Mouse (Mus musculus) heart, embryonic 14.5 days (tissue): ENCODE measurements around the gene Trmt112. TPM values are rescaled to one million over a fixed set of nuclear protein-coding genes. Genes with fewer than 3 reads are reported as not detected.
"Not testable (repeated sequence)": the region's sequence is repeated elsewhere in the genome, so short reads cannot be mapped to it uniquely, and the experiment has no call there.

ENCODE experiments used
- ATAC-seq: fragments of 200-750 bp; cut with Nextera tagmentation; 2 replicates; pipeline ENCODE4 v1.8.0; 2017; ENCODE audit warnings: low read depth, moderate TSS enrichment; ENCODE audit not compliant: insufficient number of reproducible peaks, insufficient read depth, low FRiP score
- H3K27ac ChIP-seq, 2 experiments: fragments of 200-500 bp in 1 of 2; fragments of 300-500 bp in 1 of 2; sonication (generic) in 1 of 2; replicated peaks in 1 of 2; 2 replicates each; pipeline ENCODE4 v1.5.1; 2012 to 2014; ENCODE audit warnings: low read depth in 2 of 2, low read length in 2 of 2, control low read depth in 1 of 2, mild to moderate bottlenecking in 1 of 2, mixed read lengths in 1 of 2; ENCODE audit not compliant: control insufficient read depth in 1 of 2, insufficient read depth in 1 of 2
- H3K27me3 ChIP-seq: fragments of 300-500 bp; sonication (generic); 2 replicates; pipeline ENCODE4 v1.6.1; 2014; ENCODE audit warnings: mild to moderate bottlenecking, low read length, control low read depth; ENCODE audit not compliant: control insufficient read depth, insufficient read depth
- H3K36me3 ChIP-seq: fragments of 300-500 bp; sonication (generic); 2 replicates; pipeline ENCODE4 v1.6.1; 2014; ENCODE audit warnings: mild to moderate bottlenecking, control low read depth, low read length, mixed read lengths; ENCODE audit not compliant: control insufficient read depth, insufficient read depth
- H3K4me1 ChIP-seq, 2 experiments: fragments of 200-500 bp in 1 of 2; fragments of 300-500 bp in 1 of 2; sonication (generic) in 1 of 2; 2 replicates each; pipeline ENCODE4 v1.6.1; 2012 to 2014; ENCODE audit warnings: low read length in 2 of 2, control low read depth in 1 of 2, mixed read lengths in 1 of 2; ENCODE audit not compliant: control insufficient read depth in 2 of 2, insufficient read depth in 2 of 2
- H3K4me2 ChIP-seq: fragments of 300-500 bp; sonication (generic); 2 replicates; pipeline ENCODE4 v1.6.1; 2014; ENCODE audit warnings: mild to moderate bottlenecking, low read length
- H3K4me3 ChIP-seq, 2 experiments: fragments of 200-500 bp in 1 of 2; fragments of 300-500 bp in 1 of 2; sonication (generic) in 1 of 2; 2 replicates each; pipeline ENCODE4 v1.5.1; 2012 to 2014; ENCODE audit warnings: low read length in 2 of 2, mild to moderate bottlenecking in 2 of 2, control low read depth in 1 of 2, low read depth in 1 of 2, moderate library complexity in 1 of 2; ENCODE audit not compliant: control insufficient read depth in 1 of 2, insufficient read depth in 1 of 2
- H3K9ac ChIP-seq: fragments of 300-500 bp; sonication (generic); 2 replicates; pipeline ENCODE4 v1.6.1; 2014; ENCODE audit warnings: mild to moderate bottlenecking, low read length
- H3K9me3 ChIP-seq: fragments of 300-500 bp; sonication (generic); 2 replicates; pipeline ENCODE4 v1.6.1; 2016; ENCODE audit warnings: low read length, control low read depth; ENCODE audit not compliant: control insufficient read depth
- WGBS: fragments of 180-500 bp; shearing (Covaris S2); extraction: QIAGEN DNeasy Blood & Tissue Kit; methylation state at CpG from one replicate; pipeline ENCODE4 v1.1.7; 2014; 5-methylcytosine and 5-hydroxymethylcytosine counted together
- polyA plus RNA-seq: library from polyadenylated mRNA; unstranded; fragments of >200 nt; fragmentation: Nextera tagmentation; extraction: Ambion mirVana; gene quantifications from 2 replicates; pipeline ENCODE4 v1.2.1, GENCODE M21; 2014

Gene Trmt112
- polyA plus RNA-seq, 1 experiment from 2014 or later, result 95.0 TPM

DNA sequence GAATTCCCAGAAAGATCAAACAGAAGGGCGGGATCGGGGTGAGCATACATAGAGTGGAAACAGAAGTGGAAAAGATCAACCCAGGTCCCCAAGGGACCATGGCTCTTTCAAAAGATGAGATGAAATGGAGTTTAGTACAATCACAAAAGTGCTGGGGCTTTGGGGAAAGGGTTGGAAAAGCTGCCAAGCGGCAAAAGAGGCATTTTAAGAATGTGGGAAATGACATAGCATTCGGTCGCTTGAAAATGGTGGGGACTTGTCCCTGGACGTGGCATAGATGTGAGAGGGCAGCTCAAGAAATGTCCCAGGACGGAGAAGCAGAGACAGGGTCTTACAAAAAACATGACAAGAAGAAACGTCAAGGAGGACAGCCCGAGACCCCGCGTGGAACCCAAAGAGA lies 477 bp upstream of the Trmt112 start:
- Histone ChIP-seq H3K36me3 (peaks cover 60% of the 10 kb centered on the region), H3K27me3 (no peaks in the 10 kb centered on the region)

DNA sequence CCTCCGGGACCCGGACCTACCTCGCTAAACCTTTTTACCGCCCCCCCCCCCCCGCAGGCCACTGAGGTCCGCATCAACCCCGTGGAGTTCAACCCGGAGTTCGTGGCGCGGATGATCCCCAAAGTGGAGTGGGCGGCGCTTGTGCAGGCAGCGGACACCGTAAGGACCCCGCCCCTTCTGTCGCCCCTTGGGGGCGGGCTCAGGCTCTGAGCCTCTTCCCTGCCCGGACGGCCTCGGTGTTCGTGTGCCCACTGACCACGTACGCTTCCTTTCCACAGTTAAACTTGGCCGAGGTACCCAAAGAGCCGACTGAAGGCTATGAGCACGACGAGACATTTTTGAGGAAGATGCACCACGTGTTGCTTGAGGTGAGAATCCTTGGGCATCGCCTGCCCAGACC lies 808 bp downstream of the Trmt112 start:
- H3K4me1 ChIP-seq, result peaks cover 6 to 27% of the 10 kb centered on the region in 2 experiments
- WGBS, result 1% methylated on average over 30 of the region's 30 CpGs
- H3K27me3 ChIP-seq, H3K9me3 ChIP-seq: not testable (repeated sequence)
- peak overlapping the region; percentile 68 to 73 for H3K4me3 ChIP-seq
- ATAC-seq, result peak; percentile 15; the same call in 1 of the 2 replicates
- peaks cover 61% of the 10 kb centered on the region for H3K36me3 ChIP-seq
- H3K9ac ChIP-seq, result peak overlapping the region; percentile 89
- H3K4me2 ChIP-seq, result peak overlapping the region; percentile 86
- peak overlapping the region; percentile 99 to 100 for H3K27ac ChIP-seq

More for the DNA sequence above, 477 bp upstream of the Trmt112 start:
- H3K9me3 ChIP-seq, result no peaks in the 10 kb centered on the region
- no peak for ATAC-seq
- H3K4me1 ChIP-seq, result peaks cover 6 to 25% of the 10 kb centered on the region in 2 experiments
- peak overlapping the region; percentile 86 for H3K4me2 ChIP-seq
- WGBS, result 5% methylated on average over 11 of the region's 11 CpGs
- peak overlapping the region; percentile 68 to 73 for H3K4me3 ChIP-seq
- H3K9ac ChIP-seq, result peak overlapping the region; percentile 89
- peak overlapping the region; percentile 99 to 100 for H3K27ac ChIP-seq

DNA sequence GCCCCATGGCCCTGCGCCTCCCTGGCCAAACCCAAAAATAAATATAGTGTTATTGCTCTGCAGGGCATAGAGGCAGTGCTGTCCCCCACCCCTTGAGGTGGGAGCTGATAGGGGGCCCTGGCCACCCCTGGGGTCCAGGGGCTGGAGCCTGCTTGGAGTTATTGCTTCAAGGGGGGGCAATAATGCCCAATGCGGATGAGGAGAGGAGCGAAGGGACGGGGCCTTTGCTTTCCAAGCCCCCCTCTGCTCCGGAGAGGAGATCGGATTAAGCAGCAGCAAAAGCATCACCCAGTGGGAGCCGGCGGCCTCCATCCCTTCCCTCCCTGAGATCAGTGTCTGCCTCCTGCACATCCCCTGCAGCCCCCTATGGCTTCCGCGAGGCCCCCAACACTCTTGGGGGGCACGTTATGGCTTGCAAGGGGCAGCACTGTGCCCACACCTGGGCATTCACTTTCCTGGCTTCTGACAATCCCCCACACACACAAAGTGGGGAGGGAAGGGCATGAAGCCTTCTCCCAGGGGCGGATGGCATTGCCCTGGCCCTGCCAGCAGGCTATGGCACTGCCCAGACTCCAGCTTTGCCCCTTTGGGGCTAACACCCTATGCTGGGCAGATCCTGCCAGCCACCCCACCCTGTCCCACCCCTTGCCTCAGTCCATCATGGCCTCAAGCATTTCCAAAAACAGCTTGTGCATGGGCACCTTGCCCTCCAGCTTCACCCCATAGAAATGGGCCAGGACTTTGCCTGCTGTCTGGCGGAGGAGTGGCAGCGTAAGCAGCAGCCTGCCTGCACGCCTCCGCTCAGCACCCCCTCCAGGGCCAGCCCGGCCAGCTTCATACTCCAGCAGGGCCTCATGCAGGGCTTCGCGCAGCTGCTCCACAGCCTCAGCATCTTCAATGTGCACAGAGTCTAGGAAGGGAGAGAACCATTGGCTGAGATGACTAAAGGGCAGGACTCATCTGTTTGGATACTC lies 1.9 kb downstream of the Trmt112 start:
- peak overlapping the region; percentile 86 for H3K4me2 ChIP-seq
- peak overlapping the region in 1 of 2 experiments; percentile 73; a peak in 1 of 4 replicates for H3K4me3 ChIP-seq
- no peaks in the 10 kb centered on the region for H3K9me3 ChIP-seq
- ATAC-seq, result no peak
- no peak overlapping the region; a peak in 1 of 4 replicates for H3K27ac ChIP-seq
- peak overlapping the region; percentile 34; the same call in 1 of the 2 replicates for H3K9ac ChIP-seq
- whole genome bisulfite sequencing, result 83% methylated on average over 19 of the region's 19 CpGs
- no peaks in the 10 kb centered on the region for H3K27me3 ChIP-seq
- peaks cover 6 to 32% of the 10 kb centered on the region in 2 experiments for H3K4me1 ChIP-seq
- peaks cover 58% of the 10 kb centered on the region for H3K36me3 ChIP-seq

DNA sequence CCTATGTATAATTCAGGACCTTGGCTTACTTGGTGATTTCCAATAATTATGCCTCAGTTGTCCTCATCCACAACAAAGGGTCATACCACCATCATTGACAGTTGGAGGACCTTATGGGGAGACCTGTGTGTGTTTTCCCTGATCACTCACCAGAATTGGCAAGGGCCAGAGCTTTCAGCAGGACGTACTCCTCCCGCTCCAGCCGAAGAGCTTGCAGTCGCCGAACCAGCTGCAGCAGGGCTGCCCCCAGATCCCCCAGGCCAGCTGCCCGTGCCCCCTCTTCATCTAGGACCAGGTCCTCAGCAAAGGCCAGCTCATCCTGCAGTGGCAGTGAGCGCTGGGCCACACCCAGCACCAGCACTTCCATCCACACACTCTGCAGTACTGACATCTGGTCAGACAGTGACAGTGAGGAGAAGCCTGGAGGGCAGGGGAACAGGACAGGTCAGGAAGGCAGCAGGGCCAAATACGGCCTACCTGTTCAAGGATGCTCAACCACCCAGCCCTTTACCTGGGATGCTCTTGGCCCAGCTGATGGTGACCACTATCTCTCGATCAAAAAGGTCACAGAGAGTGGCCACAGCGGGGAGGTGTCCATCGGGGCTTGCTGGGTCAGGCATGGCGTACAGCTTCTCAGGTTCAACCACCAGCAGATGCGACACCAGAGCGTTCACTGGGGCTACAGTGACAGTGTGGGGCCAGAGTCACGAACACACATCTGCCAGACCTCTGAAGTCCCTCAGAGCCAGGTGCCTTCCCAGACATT lies 2.9 kb downstream of the Trmt112 start:
- WGBS, result 91% methylated on average over 15 of the region's 15 CpGs
- Histone ChIP-seq H3K9me3 (no peaks in the 10 kb centered on the region), H3K4me3 (no peak overlapping the region), H3K4me1 (peaks cover 6 to 31% of the 10 kb centered on the region in 2 experiments), H3K4me2 (no peak overlapping the region), H3K36me3 (peaks cover 57% of the 10 kb centered on the region), H3K27ac (no peak overlapping the region), H3K27me3 (no peaks in the 10 kb centered on the region), H3K9ac (no peak overlapping the region)
- no peak for ATAC-seq

DNA sequence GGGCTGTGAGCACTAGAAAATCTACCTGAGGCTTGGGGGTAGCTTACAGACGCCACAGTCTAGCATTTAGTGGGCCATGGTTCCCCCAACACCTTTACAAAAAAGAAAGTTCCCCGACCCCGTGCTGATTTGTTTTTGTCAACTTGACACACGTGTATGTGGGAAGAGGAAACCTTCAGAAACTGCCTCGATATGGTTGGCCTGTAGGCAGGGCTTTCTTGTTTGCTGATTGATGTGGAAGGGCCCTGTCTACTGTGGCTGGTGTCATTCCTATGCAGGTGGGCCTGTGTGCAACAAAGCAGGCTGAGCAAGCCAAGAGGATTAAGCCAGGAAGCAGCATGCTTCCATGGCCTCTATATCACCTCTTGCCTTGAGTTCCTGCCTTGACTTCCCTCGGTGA lies 3.5 kb downstream of the Trmt112 start:
- no peak for ATAC-seq
- no peaks in the 10 kb centered on the region for H3K27me3 ChIP-seq
- peaks cover 4 to 25% of the 10 kb centered on the region in 2 experiments for H3K4me1 ChIP-seq
- H3K4me2 ChIP-seq, result no peak overlapping the region
- H3K36me3 ChIP-seq, result peaks cover 58% of the 10 kb centered on the region
- H3K9me3 ChIP-seq, result no peaks in the 10 kb centered on the region
- no peak overlapping the region for H3K9ac ChIP-seq
- no peak overlapping the region for H3K4me3 ChIP-seq
- 87% methylated on average over 6 of the region's 6 CpGs for WGBS
- no peak overlapping the region for H3K27ac ChIP-seq

DNA sequence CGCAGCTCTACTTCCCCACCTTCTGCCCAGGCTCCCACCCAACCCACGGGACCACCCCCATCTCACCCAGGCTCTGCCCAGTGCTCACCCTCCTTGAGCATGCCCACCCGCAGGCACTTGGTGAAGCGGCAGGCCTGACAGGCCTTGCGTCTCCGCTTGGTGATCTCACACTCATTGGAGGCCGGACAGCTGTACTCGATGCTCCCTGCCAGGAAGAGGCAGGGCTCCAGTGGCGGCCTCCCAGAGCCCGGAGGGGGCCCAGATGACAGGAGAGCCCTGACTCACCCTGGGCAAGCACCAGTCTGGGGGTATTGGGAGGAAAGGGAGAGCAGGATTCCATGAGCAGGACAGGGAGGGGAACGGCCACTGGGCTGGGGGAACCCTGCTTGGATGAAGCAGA lies 4.5 kb downstream of the Trmt112 start:
- Histone ChIP-seq H3K4me1 (peaks cover 0 to 15% of the 10 kb centered on the region in 2 experiments; a peak in 2 of 4 replicates), H3K4me3 (no peak overlapping the region), H3K9ac (no peak overlapping the region), H3K4me2 (no peak overlapping the region), H3K27me3 (no peaks in the 10 kb centered on the region), H3K27ac (no peak overlapping the region), H3K9me3 (no peaks in the 10 kb centered on the region), H3K36me3 (peaks cover 66% of the 10 kb centered on the region)
- 78% methylated on average over 11 of the region's 11 CpGs for WGBS
- no peak for ATAC-seq

DNA sequence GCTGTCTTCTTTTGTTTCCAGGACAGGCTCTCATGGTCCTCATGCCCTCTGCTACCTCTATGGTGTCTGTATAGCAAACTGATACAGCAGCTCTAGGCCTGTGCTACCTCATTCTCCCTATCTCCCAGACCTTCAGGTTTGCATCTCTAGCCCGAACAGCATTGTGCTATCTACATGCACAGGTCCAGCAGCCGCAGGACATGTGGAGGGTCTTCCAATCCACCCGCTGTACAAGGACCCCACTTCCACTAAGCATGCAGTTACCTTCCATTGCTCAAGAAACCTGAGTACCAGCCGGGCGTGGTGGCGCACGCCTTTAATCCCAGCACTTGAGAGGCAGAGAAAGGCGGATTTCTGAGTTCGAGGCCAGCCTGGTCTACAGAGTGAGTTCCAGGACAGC lies 5.0 kb downstream of the Trmt112 start:
- H3K4me3 ChIP-seq, result no peak overlapping the region
- H3K27ac ChIP-seq, result no peak overlapping the region
- H3K4me1 ChIP-seq, result peaks cover 0 to 16% of the 10 kb centered on the region in 2 experiments; a peak in 3 of 4 replicates
- WGBS, result 87% methylated on average over 9 of the region's 9 CpGs
- H3K36me3 ChIP-seq, result peaks cover 66% of the 10 kb centered on the region
- no peak overlapping the region for H3K9ac ChIP-seq
- H3K4me2 ChIP-seq, result no peak overlapping the region
- no peak for ATAC-seq
- no peaks in the 10 kb centered on the region for H3K9me3 ChIP-seq
- H3K27me3 ChIP-seq, result no peaks in the 10 kb centered on the region
